Mouse (Mus musculus): ENCODE data around the gene Rad51c. TPM values are rescaled to one million over a fixed set of nuclear protein-coding genes. Genes with fewer than 3 reads are reported as not detected.
"Not testable (repeated sequence)": the region's sequence is repeated elsewhere in the genome, so short reads cannot be mapped to it uniquely, and the experiment has no call there.

Rad51c gene
- polyA plus RNA-seq, 1 experiment from 2014 or later: 9.5 TPM

- Histone ChIP-seq H3K27ac (peak overlapping the region; percentile 2; the same call in 1 of the 2 replicates), H3K9ac (no peak overlapping the region), H3K27me3 (no peaks in the 10 kb centered on the region), H3K9me3 (replicated peaks) (no peaks in the 10 kb centered on the region), H3K4me1 (replicated peaks) (peaks cover 17% of the 10 kb centered on the region), H3K4me2 (peak overlapping the region; percentile 43), H3K36me3 (no peaks in the 10 kb centered on the region), H3K4me3 (peak overlapping the region; percentile 15; the same call in 1 of the 2 replicates)
- 5% methylated on average over 16 of the region's 16 CpGs for WGBS
- ATAC-seq (replicated peaks; ENCODE audit: insufficient number of reproducible peaks, insufficient read depth, low FRiP score, low read depth): no peak
Observed at GRCm38 (mm10) chr11:87444735-87445428, 40.1 kb upstream of the Rad51c start.

DNA sequence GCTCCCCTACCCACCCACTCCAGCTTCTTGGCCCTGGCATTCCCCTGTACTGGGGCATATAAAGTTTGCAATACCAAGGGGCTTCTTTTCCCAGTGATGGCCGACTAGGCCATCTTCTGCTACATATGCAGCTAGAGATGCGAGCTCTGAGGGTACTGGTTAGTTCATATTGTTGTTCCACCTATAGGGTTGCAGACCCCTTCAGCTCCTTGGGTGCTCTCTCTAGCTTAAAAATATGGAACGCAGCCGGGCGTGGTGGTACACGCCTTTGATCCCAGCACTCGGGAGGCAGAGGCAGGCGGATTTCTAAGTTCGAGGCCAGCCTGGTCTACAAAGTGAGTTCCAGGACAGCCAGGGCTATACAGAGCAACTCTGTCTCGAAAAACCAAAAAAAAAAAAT lies 39.3 kb upstream of the Rad51c start:
- ATAC-seq (replicated peaks; ENCODE audit: insufficient number of reproducible peaks, insufficient read depth, low FRiP score, low read depth); H3K36me3 ChIP-seq; H3K4me2 ChIP-seq; H3K4me3 ChIP-seq; H3K27me3 ChIP-seq; H3K27ac ChIP-seq; H3K9me3 ChIP-seq (replicated peaks); H3K9ac ChIP-seq: not testable (repeated sequence)
- H3K4me1 ChIP-seq (replicated peaks): peaks cover 14% of the 10 kb centered on the region
- WGBS: 72% methylated on average over 10 of the region's 10 CpGs

DNA sequence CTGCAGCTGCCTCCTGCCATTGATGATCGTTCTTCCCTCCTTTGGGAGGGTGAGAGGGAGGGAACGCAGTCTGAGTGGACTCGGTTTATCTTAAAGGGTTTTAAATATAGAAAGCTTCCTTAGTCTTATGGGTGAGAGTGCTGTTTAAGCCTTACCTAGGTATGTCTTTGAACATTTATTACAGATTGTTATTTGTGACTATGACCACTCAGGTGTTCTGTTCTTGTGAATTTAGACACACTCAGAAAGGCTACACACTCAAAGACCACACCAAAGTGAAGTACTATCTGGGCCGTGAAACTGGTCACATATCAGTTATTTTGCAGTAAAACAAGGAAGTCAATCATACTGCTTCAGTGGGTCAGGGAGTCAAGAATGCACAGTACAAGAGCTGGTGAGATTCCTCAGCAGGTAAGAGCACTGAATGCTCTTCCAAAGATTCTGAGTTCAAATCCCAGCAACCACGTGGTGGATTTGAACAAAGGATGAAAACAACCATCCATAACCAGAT lies 38.7 kb upstream of the Rad51c start:
- H3K4me3 ChIP-seq: no peak overlapping the region
- WGBS: under 1% methylated on average over 5 of the region's 5 CpGs

GRCm38 (mm10) chr11:87442643-87443372 lies 38.1 kb upstream of the Rad51c start:
- Histone ChIP-seq H3K27ac (peak overlapping the region; percentile 81), H3K9ac (peak overlapping the region; percentile 45; the same call in 1 of the 2 replicates), H3K4me1 (replicated peaks) (peaks cover 11% of the 10 kb centered on the region), H3K4me2 (peak overlapping the region; percentile 71), H3K4me3 (peak overlapping the region; percentile 41)
- not testable (repeated sequence) for H3K36me3 ChIP-seq; H3K9me3 ChIP-seq (replicated peaks); H3K27me3 ChIP-seq
- WGBS: 0% methylated on average over 31 of the region's 62 CpGs
- peak; percentile 99 for ATAC-seq (replicated peaks; ENCODE audit: insufficient number of reproducible peaks, insufficient read depth, low FRiP score, low read depth)

More for the DNA sequence above, 38.7 kb upstream of the Rad51c start:
- no peak; the same call in 1 of the 2 replicates for ATAC-seq (replicated peaks; ENCODE audit: insufficient number of reproducible peaks, insufficient read depth, low FRiP score, low read depth)
- Histone ChIP-seq H3K4me1 (replicated peaks) (peaks cover 12% of the 10 kb centered on the region), H3K9me3 (replicated peaks) (no peaks in the 10 kb centered on the region), H3K9ac (no peak overlapping the region), H3K4me2 (no peak overlapping the region), H3K27ac (peak overlapping the region; percentile 81), H3K36me3 (no peaks in the 10 kb centered on the region), H3K27me3 (no peaks in the 10 kb centered on the region)

DNA sequence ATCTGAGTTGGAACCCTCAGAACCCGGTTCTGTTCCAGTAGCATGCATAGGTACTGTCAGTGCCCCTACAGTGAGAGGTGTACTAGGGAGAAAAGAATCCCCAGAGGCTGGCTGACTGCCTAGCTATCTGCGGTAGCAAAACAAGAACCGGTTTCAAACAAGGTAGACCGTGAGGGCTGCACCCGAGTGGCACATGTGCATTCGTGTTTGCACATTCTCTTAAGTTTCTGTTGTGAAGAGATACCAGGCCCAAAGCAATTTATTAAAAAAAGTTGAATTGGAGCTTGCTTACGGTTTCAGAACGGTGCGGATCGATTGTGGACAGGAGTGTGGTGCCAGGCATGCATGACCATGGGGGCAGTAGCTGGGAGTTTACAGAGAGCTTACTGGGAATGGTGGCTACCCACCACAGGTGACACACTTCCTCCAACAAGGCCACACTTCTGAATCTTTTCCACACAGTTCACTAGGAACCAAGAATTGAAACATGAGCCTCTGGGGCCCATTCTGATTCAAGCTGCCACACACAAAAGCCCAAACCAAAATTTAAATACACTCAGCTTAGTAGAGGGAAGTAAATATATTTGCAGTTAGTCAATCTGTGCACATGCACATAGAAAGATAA lies 35.2 kb upstream of the Rad51c start:
- no peak overlapping the region for H3K9ac ChIP-seq
- H3K27me3 ChIP-seq: no peaks in the 10 kb centered on the region
- 82% methylated on average over 10 of the region's 10 CpGs for WGBS

DNA sequence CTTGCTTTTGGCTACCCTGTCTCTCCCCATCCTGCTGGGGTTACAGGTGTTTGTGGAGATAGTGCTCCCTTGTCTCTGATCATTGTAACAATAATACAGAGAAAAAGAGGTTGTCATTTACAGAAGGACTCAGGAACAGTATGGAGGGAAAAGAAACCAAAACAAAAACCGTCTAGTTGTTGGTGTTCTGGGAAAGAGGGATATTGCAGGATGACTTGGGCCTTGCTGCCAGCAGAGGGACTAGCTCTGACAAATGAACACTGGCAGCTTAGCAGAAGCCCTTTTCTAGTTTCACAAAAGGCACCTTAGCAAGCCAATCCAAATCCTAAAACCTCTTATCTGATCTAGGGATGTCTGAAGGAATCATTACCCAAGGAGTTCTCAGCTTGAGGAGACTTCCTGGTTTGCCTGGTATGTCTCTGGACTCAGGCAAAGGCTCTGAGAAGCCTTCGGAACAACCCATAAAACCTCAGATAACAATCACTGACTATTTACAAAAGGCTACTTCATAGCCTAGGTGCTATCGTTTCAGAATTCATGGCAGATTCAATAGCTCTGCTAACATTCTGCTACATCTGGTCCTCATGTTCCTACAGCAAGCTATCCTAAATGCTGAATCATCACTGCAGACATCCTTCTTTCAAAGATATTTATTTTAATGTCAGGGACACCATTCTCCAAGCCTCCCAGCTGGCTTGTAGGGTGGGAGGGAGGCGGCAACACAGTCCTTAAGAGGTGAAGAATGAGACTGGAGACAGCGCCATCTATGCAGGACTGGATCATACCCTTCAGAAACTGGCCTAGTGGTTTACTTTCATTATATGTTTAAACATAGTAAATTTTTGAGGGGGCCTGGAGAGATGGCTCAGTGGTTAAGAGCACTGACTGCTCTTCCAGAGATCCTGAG lies 31.8 kb upstream of the Rad51c start:
- WGBS: 60% methylated on average over 5 of the region's 5 CpGs
- no peak overlapping the region for H3K4me2 ChIP-seq
- H3K9me3 ChIP-seq (replicated peaks): no peaks in the 10 kb centered on the region
- no peak overlapping the region for H3K27ac ChIP-seq
- H3K4me3 ChIP-seq: no peak overlapping the region
- H3K9ac ChIP-seq: no peak overlapping the region
- ATAC-seq (replicated peaks; ENCODE audit: insufficient number of reproducible peaks, insufficient read depth, low FRiP score, low read depth): no peak
- no peaks in the 10 kb centered on the region for H3K36me3 ChIP-seq
- H3K4me1 ChIP-seq (replicated peaks): no peaks in the 10 kb centered on the region
- no peaks in the 10 kb centered on the region for H3K27me3 ChIP-seq

More for the DNA sequence above, 35.2 kb upstream of the Rad51c start:
- no peak for ATAC-seq (replicated peaks; ENCODE audit: insufficient number of reproducible peaks, insufficient read depth, low FRiP score, low read depth)
- Histone ChIP-seq H3K9me3 (replicated peaks) (no peaks in the 10 kb centered on the region), H3K4me3 (no peak overlapping the region), H3K4me2 (no peak overlapping the region), H3K36me3 (no peaks in the 10 kb centered on the region), H3K27ac (no peak overlapping the region), H3K4me1 (replicated peaks) (peaks cover 8% of the 10 kb centered on the region)

DNA sequence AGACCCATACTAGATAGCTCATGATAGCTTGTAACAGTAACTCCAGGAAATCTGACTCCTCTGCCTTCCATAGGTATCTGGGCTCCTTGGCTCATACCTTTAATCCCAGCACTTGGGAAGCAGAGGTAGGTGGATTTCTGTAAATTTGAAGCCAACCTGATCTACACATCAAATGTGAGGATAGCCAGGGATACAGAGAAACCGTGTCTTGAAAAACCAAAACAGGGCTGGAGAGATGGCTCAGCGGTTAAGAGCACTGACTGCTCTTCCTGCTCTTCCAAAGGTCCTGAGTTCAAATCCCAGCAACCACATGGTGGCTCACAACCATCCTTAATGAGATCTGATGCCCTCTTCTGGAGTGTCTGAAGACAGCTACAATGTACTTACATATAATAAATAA lies 30.4 kb upstream of the Rad51c start:
- not testable (repeated sequence) for H3K36me3 ChIP-seq; H3K4me2 ChIP-seq; H3K4me3 ChIP-seq; H3K27me3 ChIP-seq; H3K4me1 ChIP-seq (replicated peaks); H3K27ac ChIP-seq; ATAC-seq (replicated peaks; ENCODE audit: insufficient number of reproducible peaks, insufficient read depth, low FRiP score, low read depth); H3K9me3 ChIP-seq (replicated peaks); H3K9ac ChIP-seq
- 83% methylated on average over 2 of the region's 2 CpGs for WGBS

DNA sequence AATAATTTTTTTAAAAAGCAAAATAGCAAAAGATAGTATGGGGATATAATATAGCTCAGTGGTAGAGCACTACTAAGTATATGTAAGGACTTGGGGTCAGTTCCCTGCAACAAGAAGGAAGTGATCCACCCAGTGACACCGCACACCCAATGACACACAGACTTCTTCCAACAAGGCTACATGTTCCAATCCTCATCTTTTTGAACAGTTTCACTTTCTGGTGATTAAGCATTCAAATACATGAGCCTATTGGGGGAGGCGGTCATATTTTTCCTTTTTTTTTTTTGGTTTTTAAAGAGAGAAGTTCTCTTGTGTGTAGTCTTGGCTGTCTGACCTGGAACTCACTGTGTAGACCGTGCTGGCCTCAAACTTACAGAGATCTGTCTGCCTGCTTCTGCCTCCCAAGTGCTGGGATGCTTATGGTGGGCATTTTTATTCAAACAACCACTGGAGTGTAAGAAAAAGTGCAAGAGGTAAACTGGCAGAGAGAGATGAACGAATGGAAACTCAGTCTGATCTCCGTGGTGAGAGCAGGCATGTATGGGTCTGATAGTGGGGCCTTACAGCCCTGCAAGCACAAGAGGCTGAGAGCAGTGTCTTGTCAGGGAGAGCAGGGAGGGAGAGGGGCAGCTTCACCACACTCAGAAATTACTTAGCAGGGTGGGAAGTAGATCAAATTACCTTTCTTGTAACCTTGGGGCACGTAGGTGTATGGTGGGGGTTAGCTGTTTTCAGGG lies 28.3 kb upstream of the Rad51c start:
- Histone ChIP-seq H3K27ac (no peak overlapping the region), H3K4me2 (no peak overlapping the region), H3K9me3 (replicated peaks) (no peaks in the 10 kb centered on the region), H3K4me3 (no peak overlapping the region), H3K36me3 (no peaks in the 10 kb centered on the region), H3K9ac (no peak overlapping the region), H3K27me3 (no peaks in the 10 kb centered on the region), H3K4me1 (replicated peaks) (no peaks in the 10 kb centered on the region)
- WGBS: 50% methylated on average over 6 of the region's 6 CpGs
- no peak for ATAC-seq (replicated peaks; ENCODE audit: insufficient number of reproducible peaks, insufficient read depth, low FRiP score, low read depth)

DNA sequence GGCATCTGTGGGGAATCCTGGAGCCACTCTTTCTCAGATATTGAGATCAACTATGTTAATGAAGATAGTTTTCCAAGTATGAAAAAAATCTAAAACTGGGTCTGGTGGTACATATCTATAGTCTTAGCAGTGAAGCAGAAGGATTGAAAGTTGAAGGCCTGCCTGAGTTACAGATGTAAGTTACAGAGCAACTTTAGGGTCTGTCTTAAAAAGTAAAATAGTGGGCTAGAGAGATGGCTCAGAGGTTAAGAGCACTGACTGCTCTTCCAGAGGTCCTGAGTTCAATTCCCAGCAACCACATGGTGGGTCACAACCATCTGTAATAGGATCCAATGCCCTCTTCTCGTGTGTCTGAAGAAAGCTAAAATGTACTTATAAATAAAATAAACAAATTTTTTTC lies 27.7 kb upstream of the Rad51c start:
- WGBS: 73% methylated on average over 1 of the region's 1 CpGs
- no peak for ATAC-seq (replicated peaks; ENCODE audit: insufficient number of reproducible peaks, insufficient read depth, low FRiP score, low read depth)
- Histone ChIP-seq H3K4me1 (replicated peaks) (no peaks in the 10 kb centered on the region), H3K36me3 (no peaks in the 10 kb centered on the region), H3K9ac (no peak overlapping the region), H3K4me3 (no peak overlapping the region), H3K27me3 (no peaks in the 10 kb centered on the region), H3K27ac (no peak overlapping the region), H3K4me2 (no peak overlapping the region), H3K9me3 (replicated peaks) (no peaks in the 10 kb centered on the region)

GRCm38 (mm10) chr11:87431813-87432212 lies 27.1 kb upstream of the Rad51c start:
- 86% methylated on average over 8 of the region's 8 CpGs for WGBS
- ATAC-seq (replicated peaks; ENCODE audit: insufficient number of reproducible peaks, insufficient read depth, low FRiP score, low read depth): not testable (repeated sequence)

More at GRCm38 (mm10) chr11:87431813-87432212, 27.1 kb upstream of the Rad51c start:
- not testable (repeated sequence) for H3K36me3 ChIP-seq; H3K27ac ChIP-seq; H3K4me3 ChIP-seq; H3K4me1 ChIP-seq (replicated peaks); H3K4me2 ChIP-seq; H3K9me3 ChIP-seq (replicated peaks); H3K9ac ChIP-seq; H3K27me3 ChIP-seq

Data from heart, embryonic 15.5 days (tissue).